Mouse (Mus musculus): ENCODE measurements at regions not wholly inside any gene's neighbourhood (a gene's known extent, or its start where the extent isn't known, plus 50 kb on each side); places are given as distances from the start of the nearest gene placed in this dataset.

DNA sequence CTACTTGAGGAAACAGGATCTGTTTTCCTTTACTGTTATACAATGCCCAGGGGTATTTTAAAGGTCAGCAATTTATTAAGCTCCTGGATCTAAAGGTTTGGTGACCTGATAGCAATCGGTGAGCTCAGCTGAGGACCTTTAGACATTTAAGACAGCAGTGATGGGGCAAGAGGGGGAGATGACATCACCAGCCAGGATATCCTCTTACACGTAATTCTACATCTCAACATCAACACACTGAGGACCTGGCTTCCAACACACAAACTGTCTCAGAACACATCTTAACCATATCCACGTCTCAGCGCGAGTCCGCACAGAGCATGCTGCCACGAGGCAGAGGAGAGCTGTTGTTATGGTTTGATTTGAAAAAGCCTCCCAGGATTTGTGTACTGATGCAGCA is 69.2 kb downstream of the Nhlrc3 start:
- H3K9me3 ChIP-seq (ENCODE audit: control insufficient read depth, low read length), result no peaks in the 10 kb centered on the region
- no peaks in the 10 kb centered on the region for H3K36me3 ChIP-seq (ENCODE audit: control insufficient read depth, insufficient read depth, low read length)
- DNase-seq (ENCODE audit: low spot score), result no peak
- H3K27ac ChIP-seq (ENCODE audit: low read depth, low read length), result no peak overlapping the region
- no peak for ATAC-seq (replicated peaks; ENCODE audit: low FRiP score)
- no peaks in the 10 kb centered on the region for H3K4me1 ChIP-seq (replicated peaks; ENCODE audit: control insufficient read depth, insufficient read depth, low read length)
- no peaks in the 10 kb centered on the region for H3K27me3 ChIP-seq (ENCODE audit: control insufficient read depth, insufficient read depth, low read length)
- WGBS, result 91% methylated on average over 7 of the region's 7 CpGs
- H3K4me3 ChIP-seq (ENCODE audit: low read depth, low read length), result no peak overlapping the region
- H3K4me2 ChIP-seq (ENCODE audit: low read depth, low read length, severe bottlenecking), result no peak overlapping the region
- no peak overlapping the region for H3K9ac ChIP-seq (ENCODE audit: low read length)

DNA sequence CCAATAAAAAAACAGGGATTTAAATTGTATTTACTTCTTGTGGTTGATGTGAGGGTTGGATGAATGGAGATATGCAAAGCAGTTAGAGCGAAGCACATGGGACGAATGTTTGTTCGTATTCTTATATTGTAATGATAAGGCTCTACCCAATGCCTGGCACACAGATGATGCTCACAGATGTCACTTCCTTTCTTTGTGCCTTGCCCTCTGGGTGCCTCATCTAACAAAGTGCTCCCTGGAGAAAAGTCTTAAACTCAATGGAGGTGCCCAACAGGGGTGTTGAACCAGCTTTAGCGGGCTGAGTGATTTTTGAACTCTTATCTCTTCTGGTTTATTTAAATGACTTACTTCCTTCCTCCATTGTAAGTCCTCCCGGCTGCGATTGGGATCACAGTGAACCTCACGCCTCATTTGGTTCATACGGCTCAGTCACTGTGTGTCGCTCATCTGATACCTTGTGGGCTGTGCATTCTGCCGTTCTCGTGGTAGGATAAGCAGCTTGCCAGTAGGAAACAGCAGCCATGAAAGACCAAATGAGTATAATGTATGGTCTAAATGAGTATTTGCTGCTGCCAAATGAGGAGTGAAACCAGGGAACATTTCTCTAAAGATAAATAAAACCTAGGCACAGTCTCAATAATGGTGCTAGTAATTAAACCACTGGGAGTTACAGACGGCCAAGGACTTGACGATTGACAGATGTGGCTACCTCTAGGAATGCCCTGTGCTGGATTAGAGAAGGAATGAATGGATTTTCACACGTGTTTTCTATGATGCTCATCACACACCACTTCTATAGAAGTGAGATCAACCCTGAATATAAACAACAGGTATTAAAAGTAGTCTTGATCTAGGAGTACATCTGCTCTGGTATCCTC is 81.2 kb downstream of the Nhlrc3 start:
- H3K4me2 ChIP-seq (ENCODE audit: low read depth, low read length, severe bottlenecking), result no peak overlapping the region
- H3K9ac ChIP-seq (ENCODE audit: low read length), result no peak overlapping the region
- no peak for DNase-seq (ENCODE audit: low spot score)
- no peaks in the 10 kb centered on the region for H3K4me1 ChIP-seq (replicated peaks; ENCODE audit: control insufficient read depth, insufficient read depth, low read length)
- H3K27ac ChIP-seq (ENCODE audit: low read depth, low read length), result no peak overlapping the region
- H3K4me3 ChIP-seq (ENCODE audit: low read depth, low read length), result no peak overlapping the region
- ATAC-seq (replicated peaks; ENCODE audit: low FRiP score), result no peak
- H3K36me3 ChIP-seq (ENCODE audit: control insufficient read depth, insufficient read depth, low read length), result no peaks in the 10 kb centered on the region
- WGBS, result 72% methylated on average over 14 of the region's 14 CpGs
- H3K27me3 ChIP-seq (ENCODE audit: control insufficient read depth, insufficient read depth, low read length), result no peaks in the 10 kb centered on the region
- H3K9me3 ChIP-seq (ENCODE audit: control insufficient read depth, low read length), result no peaks in the 10 kb centered on the region

DNA sequence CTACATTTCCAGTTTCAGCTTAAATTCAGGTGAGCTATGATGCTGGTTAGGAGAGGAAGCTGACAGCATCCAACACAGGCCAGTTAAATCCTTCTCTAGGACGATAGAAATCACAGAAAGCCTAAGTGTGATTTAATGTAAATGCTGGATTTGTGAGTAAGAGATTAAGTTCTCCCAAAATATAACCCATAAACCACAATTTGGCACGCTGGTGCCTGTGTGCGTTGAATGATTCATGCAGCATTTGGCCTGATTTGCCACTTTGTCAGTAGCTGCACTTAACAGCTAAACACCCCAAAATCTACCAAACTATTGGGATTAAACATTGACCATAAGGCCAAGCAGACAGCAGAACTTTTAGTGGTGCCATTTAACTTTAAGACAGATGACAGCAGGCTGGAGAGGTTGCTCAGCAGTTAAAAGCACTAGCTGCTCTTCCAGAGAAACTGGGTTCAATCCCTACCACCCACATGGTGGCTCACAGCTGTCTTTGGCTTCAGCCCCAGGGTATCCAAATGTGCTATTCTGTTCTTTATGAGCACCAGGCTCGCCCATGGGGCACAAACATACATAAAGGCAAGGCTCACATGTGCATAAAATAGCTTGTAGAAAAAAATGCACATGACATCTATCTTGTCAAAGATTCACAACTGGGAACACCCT is 83.5 kb downstream of the Nhlrc3 start:
- Histone ChIP-seq H3K9ac (ENCODE audit: low read length) (no peak overlapping the region), H3K4me2 (ENCODE audit: low read depth, low read length, severe bottlenecking) (no peak overlapping the region), H3K36me3 (ENCODE audit: control insufficient read depth, insufficient read depth, low read length) (no peaks in the 10 kb centered on the region), H3K9me3 (ENCODE audit: control insufficient read depth, low read length) (no peaks in the 10 kb centered on the region), H3K27me3 (ENCODE audit: control insufficient read depth, insufficient read depth, low read length) (no peaks in the 10 kb centered on the region), H3K4me3 (ENCODE audit: low read depth, low read length) (no peak overlapping the region), H3K4me1 (replicated peaks; ENCODE audit: control insufficient read depth, insufficient read depth, low read length) (no peaks in the 10 kb centered on the region), H3K27ac (ENCODE audit: low read depth, low read length) (no peak overlapping the region)
- ATAC-seq (replicated peaks; ENCODE audit: low FRiP score) (no peak), DNase-seq (ENCODE audit: low spot score) (no peak)
- 83% methylated on average over 4 of the region's 4 CpGs for WGBS

DNA sequence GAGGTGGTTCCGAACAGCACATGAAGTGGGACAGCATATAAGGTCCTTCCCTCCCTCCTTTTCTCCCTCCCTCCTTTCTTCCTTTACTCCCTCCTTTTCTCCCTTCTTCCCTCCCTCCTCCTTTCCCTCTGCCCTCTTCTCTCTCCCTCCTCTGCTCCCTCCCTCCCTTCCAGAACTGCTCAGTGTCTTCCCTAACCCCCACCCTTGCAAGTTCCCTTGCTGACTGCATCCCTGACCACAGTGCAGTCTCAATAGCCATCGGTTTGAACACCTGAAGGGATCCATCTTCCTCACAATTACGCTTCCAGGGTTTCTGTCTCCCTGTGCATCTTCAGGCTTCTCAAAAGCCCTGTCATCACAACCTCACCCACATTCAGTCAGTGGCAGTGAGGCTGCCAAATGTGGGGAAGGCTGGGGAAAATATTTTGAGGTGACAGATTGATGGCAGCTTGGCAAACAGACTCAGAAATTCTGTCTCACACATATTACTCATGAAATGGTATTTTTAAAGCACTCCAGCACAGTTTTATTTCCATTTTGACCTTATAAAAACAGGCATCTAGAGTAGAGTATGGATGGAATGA is 86.2 kb downstream of the Nhlrc3 start:
- H3K9ac ChIP-seq (ENCODE audit: low read length), result no peak overlapping the region
- no peaks in the 10 kb centered on the region for H3K36me3 ChIP-seq (ENCODE audit: control insufficient read depth, insufficient read depth, low read length)
- no peaks in the 10 kb centered on the region for H3K4me1 ChIP-seq (replicated peaks; ENCODE audit: control insufficient read depth, insufficient read depth, low read length)
- H3K9me3 ChIP-seq (ENCODE audit: control insufficient read depth, low read length), result no peaks in the 10 kb centered on the region
- DNase-seq (ENCODE audit: low spot score) (no peak), ATAC-seq (replicated peaks; ENCODE audit: low FRiP score) (no peak)
- no peak overlapping the region for H3K27ac ChIP-seq (ENCODE audit: low read depth, low read length)
- no peak overlapping the region for H3K4me3 ChIP-seq (ENCODE audit: low read depth, low read length)
- H3K4me2 ChIP-seq (ENCODE audit: low read depth, low read length, severe bottlenecking), result no peak overlapping the region
- WGBS, result 83% methylated on average over 3 of the region's 3 CpGs
- H3K27me3 ChIP-seq (ENCODE audit: control insufficient read depth, insufficient read depth, low read length), result no peaks in the 10 kb centered on the region

DNA sequence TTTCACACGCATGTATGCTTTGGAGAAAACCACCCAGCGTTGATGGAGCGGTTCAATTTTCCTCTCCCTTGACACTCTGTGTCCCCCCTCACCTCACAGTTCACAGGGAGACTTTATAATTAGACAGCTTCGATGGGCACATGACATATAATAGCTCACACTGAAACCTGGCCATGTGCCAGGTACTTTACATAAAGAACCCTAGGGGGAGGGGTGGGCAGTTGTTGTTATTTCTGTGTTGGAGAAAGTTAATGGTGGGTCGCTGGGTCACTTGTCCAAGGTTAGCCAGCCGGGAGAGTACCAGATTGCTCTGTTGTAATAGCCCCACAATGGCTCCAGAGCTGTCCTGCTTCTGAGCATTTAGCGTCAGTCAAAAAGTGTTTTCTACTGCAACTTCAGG is 90.2 kb downstream of the Nhlrc3 start:
- Histone ChIP-seq H3K4me3 (ENCODE audit: low read depth, low read length) (no peak overlapping the region), H3K4me1 (replicated peaks; ENCODE audit: control insufficient read depth, insufficient read depth, low read length) (no peaks in the 10 kb centered on the region), H3K36me3 (ENCODE audit: control insufficient read depth, insufficient read depth, low read length) (no peaks in the 10 kb centered on the region), H3K4me2 (ENCODE audit: low read depth, low read length, severe bottlenecking) (no peak overlapping the region), H3K9ac (ENCODE audit: low read length) (no peak overlapping the region), H3K27me3 (ENCODE audit: control insufficient read depth, insufficient read depth, low read length) (no peaks in the 10 kb centered on the region), H3K27ac (ENCODE audit: low read depth, low read length) (no peak overlapping the region), H3K9me3 (ENCODE audit: control insufficient read depth, low read length) (no peaks in the 10 kb centered on the region)
- DNase-seq (ENCODE audit: low spot score) (no peak), ATAC-seq (replicated peaks; ENCODE audit: low FRiP score) (no peak)
- WGBS, result 60% methylated on average over 7 of the region's 7 CpGs

DNA sequence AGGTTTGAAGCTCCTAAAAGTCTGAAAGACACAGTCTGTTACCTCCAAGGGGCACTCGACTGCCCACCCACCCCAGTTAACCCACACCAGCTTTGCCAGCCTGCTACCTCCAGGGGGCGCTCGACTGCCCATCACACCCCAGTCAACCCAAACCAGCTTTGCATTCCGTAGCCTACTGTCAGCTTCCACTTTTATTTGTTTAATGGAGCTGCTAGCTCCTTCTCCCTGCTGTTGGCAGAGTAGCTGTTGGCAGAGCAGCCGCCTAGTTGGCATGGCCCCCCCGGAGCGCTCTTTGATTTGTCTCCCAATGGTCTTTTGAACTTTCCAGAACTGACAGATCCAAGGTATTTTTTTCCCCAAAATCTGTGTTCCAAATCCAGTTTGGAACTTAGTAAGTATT is 91.2 kb downstream of the Nhlrc3 start:
- no peak for DNase-seq (ENCODE audit: low spot score)
- no peaks in the 10 kb centered on the region for H3K4me1 ChIP-seq (replicated peaks; ENCODE audit: control insufficient read depth, insufficient read depth, low read length)
- no peak overlapping the region for H3K4me2 ChIP-seq (ENCODE audit: low read depth, low read length, severe bottlenecking)
- no peaks in the 10 kb centered on the region for H3K27me3 ChIP-seq (ENCODE audit: control insufficient read depth, insufficient read depth, low read length)
- H3K4me3 ChIP-seq (ENCODE audit: low read depth, low read length), result no peak overlapping the region
- H3K9me3 ChIP-seq (ENCODE audit: control insufficient read depth, low read length), result no peaks in the 10 kb centered on the region
- no peaks in the 10 kb centered on the region for H3K36me3 ChIP-seq (ENCODE audit: control insufficient read depth, insufficient read depth, low read length)
- ATAC-seq (replicated peaks; ENCODE audit: low FRiP score), result no peak
- H3K27ac ChIP-seq (ENCODE audit: low read depth, low read length), result no peak overlapping the region
- H3K9ac ChIP-seq (ENCODE audit: low read length), result no peak overlapping the region
- WGBS, result 76% methylated on average over 7 of the region's 7 CpGs

DNA sequence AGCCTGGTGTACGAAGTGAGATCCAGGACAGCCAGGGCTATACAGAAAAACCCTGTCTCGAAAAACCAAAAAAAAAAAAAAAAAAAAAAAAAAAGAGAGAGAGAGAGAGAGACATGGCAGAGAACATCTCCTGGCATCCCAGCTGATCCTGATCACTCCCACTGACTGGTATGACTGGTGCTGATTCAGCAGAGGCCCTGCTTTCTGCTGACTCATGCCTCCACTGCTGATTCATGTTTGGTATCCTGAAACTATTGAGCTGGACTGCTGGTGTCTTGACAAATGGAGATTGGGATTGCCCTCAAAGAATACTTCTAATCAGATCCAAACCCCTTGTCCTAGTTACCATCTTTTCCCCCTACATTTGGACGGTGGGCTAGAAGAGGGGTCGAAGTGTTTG is 101.9 kb downstream of the Nhlrc3 start:
- H3K36me3 ChIP-seq (ENCODE audit: control insufficient read depth, insufficient read depth, low read length), result no peaks in the 10 kb centered on the region
- no peak for DNase-seq (ENCODE audit: low spot score)
- no peaks in the 10 kb centered on the region for H3K27me3 ChIP-seq (ENCODE audit: control insufficient read depth, insufficient read depth, low read length)
- H3K27ac ChIP-seq (ENCODE audit: low read depth, low read length), result no peak overlapping the region
- H3K9me3 ChIP-seq (ENCODE audit: control insufficient read depth, low read length), result no peaks in the 10 kb centered on the region
- 81% methylated on average over 4 of the region's 4 CpGs for whole genome bisulfite sequencing
- no peak overlapping the region for H3K9ac ChIP-seq (ENCODE audit: low read length)
- no peak for ATAC-seq (replicated peaks; ENCODE audit: low FRiP score)
- no peak overlapping the region for H3K4me2 ChIP-seq (ENCODE audit: low read depth, low read length, severe bottlenecking)
- H3K4me3 ChIP-seq (ENCODE audit: low read depth, low read length), result no peak overlapping the region
- H3K4me1 ChIP-seq (replicated peaks; ENCODE audit: control insufficient read depth, insufficient read depth, low read length), result no peaks in the 10 kb centered on the region

DNA sequence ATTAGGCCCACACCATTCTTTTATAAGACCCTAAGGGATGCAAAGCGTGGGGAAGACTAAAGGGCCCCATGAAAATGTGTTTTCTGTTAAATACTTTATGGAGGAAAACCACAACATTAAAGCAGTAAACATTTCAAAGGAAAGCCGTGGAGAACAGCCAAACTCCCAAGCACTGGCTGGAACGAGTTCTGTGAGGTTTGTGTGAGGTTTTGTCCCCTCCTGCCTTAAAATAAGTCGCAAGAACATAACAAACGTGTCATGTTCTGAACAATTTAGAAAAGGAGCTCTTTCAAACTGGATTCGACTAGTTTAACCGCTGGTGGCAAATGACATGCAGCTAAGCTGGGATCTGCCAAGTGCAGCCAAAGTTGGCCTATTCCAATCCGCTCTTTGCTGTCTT is 109.4 kb downstream of the Nhlrc3 start:
- Histone ChIP-seq H3K9ac (ENCODE audit: low read length) (no peak overlapping the region), H3K4me3 (ENCODE audit: low read depth, low read length) (no peak overlapping the region), H3K4me1 (replicated peaks; ENCODE audit: control insufficient read depth, insufficient read depth, low read length) (no peaks in the 10 kb centered on the region), H3K27ac (ENCODE audit: low read depth, low read length) (no peak overlapping the region), H3K4me2 (ENCODE audit: low read depth, low read length, severe bottlenecking) (no peak overlapping the region), H3K36me3 (ENCODE audit: control insufficient read depth, insufficient read depth, low read length) (no peaks in the 10 kb centered on the region), H3K27me3 (ENCODE audit: control insufficient read depth, insufficient read depth, low read length) (no peaks in the 10 kb centered on the region), H3K9me3 (ENCODE audit: control insufficient read depth, low read length) (no peaks in the 10 kb centered on the region)
- WGBS, result 65% methylated on average over 8 of the region's 8 CpGs
- DNase-seq (ENCODE audit: low spot score), result no peak
- no peak for ATAC-seq (replicated peaks; ENCODE audit: low FRiP score)
